Mouse (Mus musculus) T-helper 2 cell (primary cell): ENCODE data around the gene Reps2.

Experiments
- in situ Hi-C: fragments of 300-600 bp; cut with MboI, MseI; formaldehyde crosslinking; loops from one replicate; pipeline ENCODE4 v1.15.1; 2025; ENCODE audit warnings: high pct_unique_total_duplicates

The Reps2 gene

GRCm38 (mm10) chrX:162590145-162590790, 53.2 kb downstream of the Reps2 start:
- in situ Hi-C loops, result no loop called here

GRCm38 (mm10) chrX:162589173-162589805, 54.2 kb downstream of the Reps2 start:
- in situ Hi-C loops, result no loop called here

GRCm38 (mm10) chrX:162584349-162584748, 59.1 kb downstream of the Reps2 start:
- in situ Hi-C loops, result no loop called here

GRCm38 (mm10) chrX:162580521-162580920, 62.9 kb downstream of the Reps2 start:
- in situ Hi-C loops, result no loop called here

- in situ Hi-C loops, result no loop called here
Observed at GRCm38 (mm10) chrX:162568439-162568838, 75.0 kb downstream of the Reps2 start.

- in situ Hi-C loops, result no loop called here
Observed at GRCm38 (mm10) chrX:162565501-162565900, 77.9 kb downstream of the Reps2 start.

- in situ Hi-C loops, result no loop called here
Observed at GRCm38 (mm10) chrX:162556459-162556841, 87.0 kb downstream of the Reps2 start.

GRCm38 (mm10) chrX:162555729-162556458, 87.6 kb downstream of the Reps2 start:
- in situ Hi-C loops, result no loop called here

- in situ Hi-C loops, result no loop called here
Observed at GRCm38 (mm10) chrX:162554513-162554912, 88.9 kb downstream of the Reps2 start.

- in situ Hi-C loops, result no loop called here
Observed at GRCm38 (mm10) chrX:162552383-162552782, 91.1 kb downstream of the Reps2 start.

GRCm38 (mm10) chrX:162545037-162545436, 98.4 kb downstream of the Reps2 start:
- in situ Hi-C loops, result no loop called here

GRCm38 (mm10) chrX:162542576-162543227, 100.7 kb downstream of the Reps2 start:
- in situ Hi-C loops, result no loop called here

- in situ Hi-C loops, result no loop called here
Observed at GRCm38 (mm10) chrX:162541961-162542360, 101.5 kb downstream of the Reps2 start.

- in situ Hi-C loops, result no loop called here
Observed at GRCm38 (mm10) chrX:162531016-162531415, 112.4 kb downstream of the Reps2 start.

- in situ Hi-C loops, result no loop called here
Observed at GRCm38 (mm10) chrX:162527240-162527639, 116.2 kb downstream of the Reps2 start.

GRCm38 (mm10) chrX:162521831-162522514, 121.5 kb downstream of the Reps2 start:
- in situ Hi-C loops, result no loop called here

GRCm38 (mm10) chrX:162521197-162521596, 122.3 kb downstream of the Reps2 start:
- in situ Hi-C loops, result no loop called here

GRCm38 (mm10) chrX:162520374-162520773, 123.1 kb downstream of the Reps2 start:
- in situ Hi-C loops, result no loop called here

- in situ Hi-C loops, result no loop called here
Observed at GRCm38 (mm10) chrX:162510426-162510980, 132.9 kb downstream of the Reps2 start.

- in situ Hi-C loops, result no loop called here
Observed at GRCm38 (mm10) chrX:162505186-162505585, 138.3 kb downstream of the Reps2 start.

- in situ Hi-C loops, result no loop called here
Observed at GRCm38 (mm10) chrX:162503436-162503835, 140.0 kb downstream of the Reps2 start.
